Mouse (Mus musculus) kidney, embryonic 16.5 days (tissue): ENCODE results near the gene Fam155a. TPM values are rescaled to one million over a fixed set of nuclear protein-coding genes. Genes with fewer than 3 reads are reported as not detected.

Experiments
- ATAC-seq: fragments of 200-750 bp; cut with Nextera tagmentation; 2 replicates; pipeline ENCODE4 v1.8.0; 2017; ENCODE audit warnings: moderate TSS enrichment; ENCODE audit not compliant: low FRiP score, low TSS enrichment
- H3K27ac ChIP-seq: fragments of 300-500 bp; sonication (generic); 2 replicates; pipeline ENCODE4 v1.5.1; 2014; ENCODE audit warnings: low read length
- H3K27me3 ChIP-seq: fragments of 300-500 bp; sonication (generic); 2 replicates; pipeline ENCODE4 v1.6.1; 2014; ENCODE audit warnings: low read length, control low read depth, mixed read lengths; ENCODE audit not compliant: insufficient read depth
- H3K36me3 ChIP-seq: fragments of 300-500 bp; sonication (generic); 2 replicates; pipeline ENCODE4 v1.6.1; 2014; ENCODE audit warnings: low read length, control low read depth, mixed read lengths; ENCODE audit not compliant: insufficient read depth
- H3K4me1 ChIP-seq: fragments of 300-500 bp; sonication (generic); 2 replicates; pipeline ENCODE4 v1.6.1; 2014; ENCODE audit warnings: low read length, control low read depth, mixed read lengths; ENCODE audit not compliant: insufficient read depth
- H3K4me2 ChIP-seq: fragments of 300-500 bp; sonication (generic); replicated peaks from 2 replicates; pipeline ENCODE4 v1.6.1; 2014; ENCODE audit warnings: low read depth, low read length
- H3K4me3 ChIP-seq: fragments of 300-500 bp; sonication (generic); 2 replicates; pipeline ENCODE4 v1.5.1; 2014; ENCODE audit warnings: mild to moderate bottlenecking, low read length
- H3K9ac ChIP-seq: fragments of 300-500 bp; sonication (generic); replicated peaks from 2 replicates; pipeline ENCODE4 v1.6.1; 2014; ENCODE audit warnings: low read length
- H3K9me3 ChIP-seq: fragments of 300-500 bp; sonication (generic); 2 replicates; pipeline ENCODE4 v1.6.1; 2016; ENCODE audit warnings: low read length, control low read depth
- WGBS: fragments of 180-500 bp; shearing (Covaris S2); extraction: QIAGEN DNeasy Blood & Tissue Kit; methylation state at CpG from one replicate; pipeline ENCODE4 v1.1.7; 2014; 5-methylcytosine and 5-hydroxymethylcytosine counted together
- polyA plus RNA-seq: library from polyadenylated mRNA; unstranded; fragments of >200 nt; fragmentation: Nextera tagmentation; extraction: Ambion mirVana; gene quantifications from 2 replicates; pipeline ENCODE4 v1.2.1, GENCODE M21; 2015

Fam155a gene
- polyA plus RNA-seq, 1 experiment from 2014 or later = 0.27 TPM

GRCm38 (mm10) chr8:9526515-9526914, 244.4 kb downstream of the Fam155a start:
- ATAC-seq = no peak
- Histone ChIP-seq H3K9me3 (no peaks in the 10 kb centered on the region; the same call in 1 of the 2 replicates), H3K27me3 (no peaks in the 10 kb centered on the region), H3K4me2 (no peak overlapping the region), H3K4me3 (no peak overlapping the region), H3K4me1 (no peaks in the 10 kb centered on the region), H3K9ac (no peak overlapping the region), H3K27ac (no peak overlapping the region), H3K36me3 (no peaks in the 10 kb centered on the region)
- WGBS = 88% methylated on average over 3 of the region's 3 CpGs

DNA sequence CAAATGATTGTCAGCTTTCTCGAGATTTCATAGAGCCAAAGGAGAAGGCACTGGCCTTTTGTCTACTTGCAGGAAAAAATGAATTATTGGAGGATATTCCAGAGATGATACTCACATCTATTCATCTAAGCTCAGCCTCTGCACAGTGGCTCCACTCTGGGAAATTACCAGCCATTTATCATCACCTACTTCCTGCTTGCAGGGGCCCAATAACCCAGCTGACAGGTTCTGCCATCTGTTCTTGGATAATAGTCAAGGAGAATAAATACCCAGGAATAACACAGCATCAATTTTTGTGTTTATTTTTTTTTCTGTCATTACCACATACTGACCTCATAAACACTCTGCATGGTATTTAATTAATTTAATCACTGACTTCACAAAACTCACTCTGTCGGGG, 249.4 kb downstream of the Fam155a start:
- no peak for ATAC-seq
- WGBS = 57% methylated on average over 2 of the region's 2 CpGs
- no peak overlapping the region for H3K27ac ChIP-seq
- H3K36me3 ChIP-seq = no peaks in the 10 kb centered on the region
- no peaks in the 10 kb centered on the region for H3K27me3 ChIP-seq
- no peak overlapping the region for H3K9ac ChIP-seq
- no peak overlapping the region for H3K4me2 ChIP-seq
- no peaks in the 10 kb centered on the region for H3K4me1 ChIP-seq
- no peaks in the 10 kb centered on the region for H3K9me3 ChIP-seq
- H3K4me3 ChIP-seq = no peak overlapping the region

DNA sequence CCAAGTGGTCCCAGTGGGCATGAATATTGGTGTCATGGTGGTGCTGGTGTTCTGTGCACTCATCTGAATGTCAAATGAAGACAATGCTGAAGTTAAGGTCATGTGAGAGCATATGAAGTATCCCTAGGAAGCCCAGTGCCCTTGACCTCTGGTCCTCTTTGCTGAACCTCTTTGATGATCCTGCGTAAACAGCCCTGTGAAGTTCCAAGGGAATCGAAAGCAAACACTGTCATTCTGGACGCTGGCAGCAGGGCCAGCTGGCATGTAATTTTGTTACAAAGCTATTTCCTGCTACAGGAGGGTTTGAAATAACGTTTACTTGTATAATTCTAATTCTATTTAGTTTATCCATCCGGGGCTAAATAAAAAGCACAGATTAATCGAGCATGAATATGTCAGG, 270.2 kb downstream of the Fam155a start:
- no peak for ATAC-seq
- H3K27me3 ChIP-seq = no peaks in the 10 kb centered on the region
- no peak overlapping the region for H3K27ac ChIP-seq
- no peak overlapping the region for H3K4me3 ChIP-seq
- no peaks in the 10 kb centered on the region for H3K4me1 ChIP-seq
- no peak overlapping the region for H3K9ac ChIP-seq
- no peak overlapping the region for H3K4me2 ChIP-seq
- H3K36me3 ChIP-seq = no peaks in the 10 kb centered on the region
- 36% methylated on average over 6 of the region's 6 CpGs for WGBS
- no peaks in the 10 kb centered on the region for H3K9me3 ChIP-seq

DNA sequence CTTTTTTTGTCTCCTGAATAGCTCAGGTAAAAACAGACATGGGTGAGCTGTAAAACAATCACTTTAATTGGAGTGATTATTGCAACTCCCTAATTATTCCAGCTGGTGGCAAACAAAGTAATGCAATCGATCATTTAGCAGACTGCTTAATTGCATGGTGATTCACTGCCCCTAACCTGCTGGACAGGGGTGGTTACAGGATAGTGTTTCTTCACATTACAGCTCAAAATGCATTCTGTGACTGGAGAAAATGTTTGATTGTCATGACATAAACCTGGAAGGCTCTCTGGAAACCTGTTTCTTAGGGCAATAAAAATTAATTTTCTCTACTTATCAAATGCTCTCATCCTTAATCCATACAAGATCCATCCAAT, 276.7 kb downstream of the Fam155a start:
- ATAC-seq = no peak
- WGBS = 14% methylated on average over 1 of the region's 1 CpGs
- no peaks in the 10 kb centered on the region for H3K36me3 ChIP-seq

GRCm38 (mm10) chr8:9493557-9494224, 277.3 kb downstream of the Fam155a start:
- Histone ChIP-seq H3K9ac (no peak overlapping the region), H3K4me2 (no peak overlapping the region), H3K4me1 (no peaks in the 10 kb centered on the region), H3K27me3 (no peaks in the 10 kb centered on the region), H3K4me3 (no peak overlapping the region), H3K36me3 (no peaks in the 10 kb centered on the region), H3K27ac (no peak overlapping the region), H3K9me3 (no peaks in the 10 kb centered on the region)
- WGBS = 31% methylated on average over 8 of the region's 8 CpGs
- no peak for ATAC-seq

More for the DNA sequence above, 276.7 kb downstream of the Fam155a start:
- Histone ChIP-seq H3K9me3 (no peaks in the 10 kb centered on the region), H3K4me2 (no peak overlapping the region), H3K27me3 (no peaks in the 10 kb centered on the region), H3K27ac (no peak overlapping the region), H3K4me1 (no peaks in the 10 kb centered on the region), H3K4me3 (no peak overlapping the region), H3K9ac (no peak overlapping the region)

DNA sequence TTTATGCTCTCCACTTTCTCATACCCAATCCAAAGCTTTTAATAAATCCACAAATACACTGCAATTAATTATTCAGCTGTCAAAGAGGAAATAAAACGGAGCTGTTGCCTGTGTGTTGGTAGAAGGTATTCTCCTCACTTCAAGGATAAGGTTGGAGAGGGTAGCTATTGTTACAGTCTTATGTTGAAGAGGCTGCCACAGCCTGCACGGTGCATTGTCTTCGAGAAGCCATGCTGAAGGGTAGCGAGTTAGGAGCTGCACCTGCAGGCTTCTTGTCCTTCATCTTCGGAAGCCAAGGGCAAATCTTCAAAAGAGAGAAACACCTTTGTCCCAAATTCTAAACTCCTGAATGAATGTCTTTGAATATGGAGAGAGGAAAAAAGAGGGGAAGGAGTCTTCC, 288.4 kb downstream of the Fam155a start:
- 76% methylated on average over 5 of the region's 5 CpGs for WGBS

GRCm38 (mm10) chr8:9471290-9471689, 299.7 kb downstream of the Fam155a start:
- Histone ChIP-seq H3K4me2 (no peak overlapping the region), H3K27ac (no peak overlapping the region), H3K9ac (no peak overlapping the region), H3K4me3 (no peak overlapping the region), H3K9me3 (no peaks in the 10 kb centered on the region), H3K36me3 (no peaks in the 10 kb centered on the region), H3K27me3 (no peaks in the 10 kb centered on the region), H3K4me1 (no peaks in the 10 kb centered on the region)
- WGBS = 64% methylated on average over 5 of the region's 5 CpGs
- no peak for ATAC-seq

More for the DNA sequence above, 288.4 kb downstream of the Fam155a start:
- Histone ChIP-seq H3K36me3 (no peaks in the 10 kb centered on the region), H3K27ac (no peak overlapping the region), H3K4me3 (no peak overlapping the region), H3K27me3 (no peaks in the 10 kb centered on the region), H3K4me2 (no peak overlapping the region), H3K9ac (no peak overlapping the region), H3K9me3 (no peaks in the 10 kb centered on the region), H3K4me1 (no peaks in the 10 kb centered on the region)
- ATAC-seq = no peak

DNA sequence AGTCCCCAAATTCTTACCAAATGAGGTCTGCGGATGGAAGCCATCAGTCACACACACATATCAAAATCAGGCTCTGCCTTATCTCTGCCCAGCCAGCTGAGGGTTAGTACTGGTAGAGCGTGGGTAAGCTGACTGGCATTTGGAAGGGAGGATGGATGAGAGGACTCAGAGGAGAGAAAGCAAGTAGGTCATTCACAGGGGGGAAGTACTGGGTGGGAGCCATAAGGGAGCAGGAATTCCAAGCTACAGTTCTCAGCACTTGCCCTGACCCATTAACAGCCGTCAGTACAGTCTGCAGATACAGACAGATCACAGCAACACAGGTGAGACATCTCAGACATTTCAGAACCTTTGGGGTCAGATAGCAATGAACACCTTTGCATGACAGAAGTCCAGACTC, 300.8 kb downstream of the Fam155a start:
- 78% methylated on average over 3 of the region's 3 CpGs for WGBS
- no peak for ATAC-seq
- no peaks in the 10 kb centered on the region for H3K9me3 ChIP-seq
- H3K4me2 ChIP-seq = no peak overlapping the region
- H3K4me3 ChIP-seq = no peak overlapping the region
- H3K4me1 ChIP-seq = no peaks in the 10 kb centered on the region
- H3K9ac ChIP-seq = no peak overlapping the region
- H3K36me3 ChIP-seq = no peaks in the 10 kb centered on the region
- H3K27ac ChIP-seq = no peak overlapping the region
- no peaks in the 10 kb centered on the region for H3K27me3 ChIP-seq

GRCm38 (mm10) chr8:9461111-9461510, 309.9 kb downstream of the Fam155a start:
- H3K27ac ChIP-seq = no peak overlapping the region
- no peaks in the 10 kb centered on the region for H3K36me3 ChIP-seq
- no peaks in the 10 kb centered on the region for H3K27me3 ChIP-seq
- ATAC-seq = no peak
- H3K9me3 ChIP-seq = no peaks in the 10 kb centered on the region
- H3K4me2 ChIP-seq = no peak overlapping the region
- no peak overlapping the region for H3K9ac ChIP-seq
- no peaks in the 10 kb centered on the region for H3K4me1 ChIP-seq
- WGBS = 63% methylated on average over 3 of the region's 4 CpGs
- no peak overlapping the region for H3K4me3 ChIP-seq

- Histone ChIP-seq H3K9me3 (no peaks in the 10 kb centered on the region), H3K27me3 (no peaks in the 10 kb centered on the region), H3K27ac (no peak overlapping the region), H3K4me3 (no peak overlapping the region), H3K4me2 (no peak overlapping the region), H3K36me3 (no peaks in the 10 kb centered on the region), H3K4me1 (no peaks in the 10 kb centered on the region), H3K9ac (no peak overlapping the region)
- no peak for ATAC-seq
- 88% methylated on average over 2 of the region's 2 CpGs for WGBS
These were observed 310.3 kb downstream of the Fam155a start for GRCm38 (mm10) chr8:9460707-9461106.
